Mouse (Mus musculus) CH12.LX (cell line): ENCODE data around the gene Gm5460.
A peak's percentile ranks its signal among the peaks of the same experiment; 100 is the strongest.

ENCODE experiments used
- CHD1 ChIP-seq: IDR thresholded peaks from 2 replicates; pipeline ENCODE4 v1.6.1; 2012; ENCODE audit warnings: low read depth, low read length, improper control_type of control experiment, inconsistent platforms
- CTCF ChIP-seq, 2 experiments: IDR thresholded peaks in 1 of 2; conservative IDR thresholded peaks in 1 of 2; 2 replicates each; pipeline ENCODE4 v1.5.1; 2011 to 2012; ENCODE audit warnings: low read depth in 2 of 2, low read length in 2 of 2, improper control_type of control experiment in 1 of 2, inconsistent platforms in 1 of 2, mild to moderate bottlenecking in 1 of 2, moderate library complexity in 1 of 2
- E2F4 ChIP-seq: IDR thresholded peaks from 2 replicates; pipeline ENCODE4 v1.6.1; 2011; ENCODE audit warnings: low read depth, low read length, improper control_type of control experiment; ENCODE audit not compliant: insufficient replicate concordance
- EP300 ChIP-seq: IDR thresholded peaks from 2 replicates; pipeline ENCODE4 v1.6.1; 2011; ENCODE audit warnings: low read length, improper control_type of control experiment
- HCFC1 ChIP-seq: IDR thresholded peaks from 2 replicates; pipeline ENCODE4 v1.6.1; 2012; ENCODE audit warnings: low read depth, mild to moderate bottlenecking, inconsistent platforms, low read length, improper control_type of control experiment
- MAX ChIP-seq: IDR thresholded peaks from 2 replicates; pipeline ENCODE4 v1.6.1; 2011; ENCODE audit warnings: low read length, improper control_type of control experiment
- POLR2A ChIP-seq: IDR thresholded peaks from 2 replicates; pipeline ENCODE4 v1.6.1; 2011; ENCODE audit warnings: low read depth, mild to moderate bottlenecking, improper control_type of control experiment, low read length
- POLR2AphosphoS2 ChIP-seq: IDR thresholded peaks from 2 replicates; pipeline ENCODE4 v1.6.1; 2011; ENCODE audit warnings: low read depth, low read length, improper control_type of control experiment

- TF ChIP-seq CTCF (conservative IDR thresholded peaks at IDR 0.05 in 1 of 2, IDR thresholded peaks at IDR 0.05 in 1 of 2; ENCODE audit: low read depth in 2 of 2, low read length in 2 of 2) (peak; percentile 58 to 96), POLR2A (no peak), HCFC1 (no peak), MAX (no peak), POLR2AphosphoS2 (no peak), EP300 (no peak), E2F4 (no peak), CHD1 (no peak)
These were observed 63.9 kb downstream of the Gm5460 start for GRCm38 (mm10) chr14:34080321-34080997.
